In the genomic region with DNA sequence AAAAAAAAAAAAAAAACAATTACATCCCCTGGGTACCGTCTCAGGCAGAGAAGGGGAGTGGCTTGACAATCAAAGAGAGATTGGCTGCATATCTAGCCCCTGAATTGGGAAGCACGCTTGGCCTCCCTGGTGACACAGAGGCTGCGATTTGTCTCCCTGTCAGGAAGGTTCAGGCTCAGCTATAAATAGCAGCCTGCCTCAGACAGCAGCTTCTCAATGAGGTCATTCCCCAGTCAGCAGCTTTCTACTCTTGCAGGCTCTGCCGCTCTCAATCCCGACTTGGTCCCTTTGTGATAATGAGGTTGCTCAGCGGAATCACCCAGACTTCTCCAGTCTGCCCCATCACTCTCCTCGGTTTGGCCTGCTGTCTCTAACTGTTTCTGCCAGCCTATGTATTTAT, we compare ENCODE assay signal across 9 mouse cellular contexts. TPM values are rescaled to one million over a fixed set of nuclear protein-coding genes. Genes with fewer than 3 reads are reported as not detected.
DNase-seq lines count a peak whose midpoint lies in the region; ATAC-seq lines count a peak whose summit lies in the region.
"Had no signal": no experiment of that assay in that cellular context is flagged by ENCODE, and none has a peak within 500 bp of the region (broad histone marks: within the 10 kb centered on the region; RNA-seq: fewer than 3 reads in every experiment).

No protein-coding gene starts in this region.

- DNase-seq in lung, postnatal 25 days (ENCODE audit: low spot score), result no peak
- DNase-seq in cerebellum, adult 11 months, result peak; percentile 51
- DNase-seq in heart, adult 18-20 months, result peak; percentile 60 to 76
- peak; percentile 50 for DNase-seq in kidney, postnatal 10 days
- no peak for DNase-seq in urinary bladder, postnatal 25 days (ENCODE audit: low spot score)
- no peak for DNase-seq in right cerebral cortex, adult 2 months (ENCODE audit: low spot score in 2 of 2)

- peak; percentile 51; the same call in 1 of the 2 replicates for ATAC-seq in lung, embryonic 16.5 days (ENCODE audit: low read depth)
- peak; percentile 40 for ATAC-seq in stomach, embryonic 15.5 days (ENCODE audit: insufficient read depth, low FRiP score, low read depth)

- 7% methylated on average over 7 of the region's 7 CpGs for WGBS in lung, embryonic 16.5 days
- WGBS in stomach, embryonic 15.5 days, result 5% methylated on average over 7 of the region's 7 CpGs

- no peak overlapping the region for H3K9ac ChIP-seq in lung, embryonic 16.5 days (ENCODE audit: low read length)
- H3K9ac ChIP-seq in stomach, embryonic 15.5 days, result no peak overlapping the region

- H3K27me3 ChIP-seq in lung, embryonic 16.5 days (ENCODE audit: control insufficient read depth, insufficient read depth, low read depth, low read length), result no peaks in the 10 kb centered on the region
- no peaks in the 10 kb centered on the region for H3K27me3 ChIP-seq in stomach, embryonic 15.5 days (replicated peaks)

- no peaks in the 10 kb centered on the region for H3K36me3 ChIP-seq in lung, embryonic 16.5 days (ENCODE audit: control insufficient read depth, insufficient read depth, low read length)
- H3K36me3 ChIP-seq in stomach, embryonic 15.5 days, result no peaks in the 10 kb centered on the region

- peaks cover 4% of the 10 kb centered on the region; the same call in 1 of the 2 replicates for H3K4me1 ChIP-seq in lung, embryonic 16.5 days (replicated peaks; ENCODE audit: control insufficient read depth, insufficient read depth, low read length)
- 0 out of 2 replicates have a peak, but pooled peaks cover 3% of the 10 kb centered on the region for H3K4me1 ChIP-seq in stomach, embryonic 15.5 days

- no peak overlapping the region for H3K4me2 ChIP-seq in lung, embryonic 16.5 days (ENCODE audit: low read depth, low read length)
- H3K4me2 ChIP-seq in stomach, embryonic 15.5 days, result no peak overlapping the region

- H3K9me3 ChIP-seq in lung, embryonic 16.5 days (ENCODE audit: control insufficient read depth, low read length), result no peaks in the 10 kb centered on the region
- H3K9me3 ChIP-seq in stomach, embryonic 15.5 days, result no peaks in the 10 kb centered on the region

- no peak overlapping the region for H3K27ac ChIP-seq in lung, embryonic 16.5 days (ENCODE audit: low read length)
- no peak overlapping the region for H3K27ac ChIP-seq in stomach, embryonic 15.5 days

- H3K4me3 ChIP-seq in lung, embryonic 16.5 days (ENCODE audit: low read length), result no peak overlapping the region
- no peak overlapping the region for H3K4me3 ChIP-seq in stomach, embryonic 15.5 days (replicated peaks)

RNA-seq across cellular contexts. Expression of gene Trim67, which starts 12.7 kb away (rescaled TPM):
- 0.84 and 0.92 TPM in 2 replicates for polyA plus RNA-seq in lung, embryonic 16.5 days (2015; fragmentation: Nextera tagmentation; extraction: Ambion mirVana)
- total RNA-seq in heart, adult 18-20 months (2021), result under 1 TPM; 0.47 to 0.67 TPM
- 0.63 and 0.74 TPM in 2 replicates for polyA plus RNA-seq in stomach, embryonic 15.5 days (2015; fragmentation: Nextera tagmentation; extraction: Ambion mirVana)
- total RNA-seq: hematopoietic stem cell, adult 5-6 weeks had no signal

RNA-seq across cellular contexts. Expression of gene Fam89a, which starts 28.6 kb away (rescaled TPM):
- 7.6 and 8.7 TPM in 2 replicates for polyA plus RNA-seq in lung, embryonic 16.5 days (2015; fragmentation: Nextera tagmentation; extraction: Ambion mirVana)
- 1 to 10 TPM; 1.3 to 1.7 TPM for total RNA-seq in heart, adult 18-20 months (2021)
- polyA plus RNA-seq in stomach, embryonic 15.5 days (2015; fragmentation: Nextera tagmentation; extraction: Ambion mirVana), result 4.5 and 4.8 TPM in 2 replicates
- total RNA-seq: hematopoietic stem cell, adult 5-6 weeks had no signal

RNA-seq across cellular contexts. Expression of gene Arv1, which starts 58.3 kb away (rescaled TPM):
- polyA plus RNA-seq in lung, embryonic 16.5 days (2015; fragmentation: Nextera tagmentation; extraction: Ambion mirVana), result 18.7 and 19.6 TPM in 2 replicates
- 1 to 10 TPM; 3.6 to 4.0 TPM for total RNA-seq in heart, adult 18-20 months (2021)
- polyA plus RNA-seq in stomach, embryonic 15.5 days (2015; fragmentation: Nextera tagmentation; extraction: Ambion mirVana), result 22.5 and 24.3 TPM in 2 replicates

RNA-seq across cellular contexts. Expression of gene Ttc13, which starts 58.5 kb away (rescaled TPM):
- polyA plus RNA-seq in lung, embryonic 16.5 days (2015; fragmentation: Nextera tagmentation; extraction: Ambion mirVana), result 43.0 and 45.7 TPM in 2 replicates
- total RNA-seq in heart, adult 18-20 months (2021), result 10 to 100 TPM; 14.7 to 15.0 TPM
- polyA plus RNA-seq in stomach, embryonic 15.5 days (2015; fragmentation: Nextera tagmentation; extraction: Ambion mirVana), result 45.9 and 49.4 TPM in 2 replicates

Comparison
In these comparisons a context has a peak if more than half of its experiments do, and no peak if none do; other contexts are left out.
1. DNase-seq: peak in cerebellum, adult 11 months (single experiment), heart, adult 18-20 months (2 of 2) and kidney, postnatal 10 days (single experiment); none in lung, postnatal 25 days (single experiment), urinary bladder, postnatal 25 days (single experiment) and right cerebral cortex, adult 2 months (0 of 2).